Mouse (Mus musculus) brain, embryonic 14.5 days (tissue): ENCODE measurements around the gene Cd3d.

Source experiments
- CTCF ChIP-seq: fragments of 200-500 bp; IDR thresholded peaks from 2 replicates; pipeline ENCODE4 v1.5.1; 2012; ENCODE audit warnings: inconsistent platforms, mild to moderate bottlenecking, moderate library complexity, borderline replicate concordance; ENCODE audit not compliant: insufficient read depth, insufficient read length; ENCODE audit errors: extremely low read depth
- POLR2A ChIP-seq: fragments of 200-500 bp; IDR thresholded peaks from 2 replicates; pipeline ENCODE4 v1.6.1; 2012; ENCODE audit warnings: mild to moderate bottlenecking, inconsistent platforms, borderline replicate concordance; ENCODE audit not compliant: poor library complexity, insufficient read depth, insufficient read length, severe bottlenecking; ENCODE audit errors: extremely low read depth

- TF ChIP-seq CTCF (no peak), POLR2A (no peak)
Measured at GRCm38 (mm10) chr9:45030341-45030740, 48.8 kb downstream of the Cd3d start.
